Mouse (Mus musculus) frontal cortex, adult (tissue): ENCODE measurements around the gene Tradd.
A peak's percentile ranks its signal among the peaks of the same experiment; 100 is the strongest.
"Not testable (repeated sequence)": the region's sequence is repeated elsewhere in the genome, so short reads cannot be mapped to it uniquely, and the experiment has no call there.

Experiments
- ATAC-seq: cut with Nextera tagmentation; 2 replicates; pipeline ENCODE4 v1.9.2; 2017; ENCODE audit warnings: mild to moderate bottlenecking, moderate library complexity, mixed read lengths; ENCODE audit not compliant: low TSS enrichment

Gene Tradd

GRCm38 (mm10) chr8:105251954-105252353 lies 12.5 kb downstream of the Tradd start:
- no peak for ATAC-seq

- no peak for ATAC-seq
Measured at GRCm38 (mm10) chr8:105241016-105241415, 23.4 kb downstream of the Tradd start.

- no peak for ATAC-seq
Measured at GRCm38 (mm10) chr8:105237442-105238142, 26.8 kb downstream of the Tradd start.

- ATAC-seq: no peak
Measured at GRCm38 (mm10) chr8:105235206-105235605, 29.2 kb downstream of the Tradd start.

- no peak for ATAC-seq
Measured at GRCm38 (mm10) chr8:105233126-105233935, 31.1 kb downstream of the Tradd start.

GRCm38 (mm10) chr8:105232321-105232693 lies 32.1 kb downstream of the Tradd start:
- not testable (repeated sequence) for ATAC-seq

GRCm38 (mm10) chr8:105231503-105232320 lies 32.7 kb downstream of the Tradd start:
- no peak for ATAC-seq

- ATAC-seq: no peak
Measured at GRCm38 (mm10) chr8:105225917-105226316, 38.5 kb downstream of the Tradd start.

GRCm38 (mm10) chr8:105225272-105225593 lies 39.2 kb downstream of the Tradd start:
- no peak; the same call in 1 of the 2 replicates for ATAC-seq

- peak; percentile 97 for ATAC-seq
Measured at GRCm38 (mm10) chr8:105224413-105225271, 39.8 kb downstream of the Tradd start, which contains the start of gene D230025D16Rik. Gene D230025D16Rik (plus strand): TSS chr8:105225145.

GRCm38 (mm10) chr8:105223850-105224249 lies 40.6 kb downstream of the Tradd start:
- ATAC-seq: no peak

- ATAC-seq: peak; percentile 70
Measured at GRCm38 (mm10) chr8:105217926-105218522, 46.4 kb downstream of the Tradd start.

GRCm38 (mm10) chr8:105214104-105214503 lies 50.3 kb downstream of the Tradd start:
- no peak for ATAC-seq

GRCm38 (mm10) chr8:105209153-105210110 lies 55.0 kb downstream of the Tradd start:
- no peak for ATAC-seq
